Comparison of ENCODE assay signal across 9 mouse cellular contexts in the genomic region with DNA sequence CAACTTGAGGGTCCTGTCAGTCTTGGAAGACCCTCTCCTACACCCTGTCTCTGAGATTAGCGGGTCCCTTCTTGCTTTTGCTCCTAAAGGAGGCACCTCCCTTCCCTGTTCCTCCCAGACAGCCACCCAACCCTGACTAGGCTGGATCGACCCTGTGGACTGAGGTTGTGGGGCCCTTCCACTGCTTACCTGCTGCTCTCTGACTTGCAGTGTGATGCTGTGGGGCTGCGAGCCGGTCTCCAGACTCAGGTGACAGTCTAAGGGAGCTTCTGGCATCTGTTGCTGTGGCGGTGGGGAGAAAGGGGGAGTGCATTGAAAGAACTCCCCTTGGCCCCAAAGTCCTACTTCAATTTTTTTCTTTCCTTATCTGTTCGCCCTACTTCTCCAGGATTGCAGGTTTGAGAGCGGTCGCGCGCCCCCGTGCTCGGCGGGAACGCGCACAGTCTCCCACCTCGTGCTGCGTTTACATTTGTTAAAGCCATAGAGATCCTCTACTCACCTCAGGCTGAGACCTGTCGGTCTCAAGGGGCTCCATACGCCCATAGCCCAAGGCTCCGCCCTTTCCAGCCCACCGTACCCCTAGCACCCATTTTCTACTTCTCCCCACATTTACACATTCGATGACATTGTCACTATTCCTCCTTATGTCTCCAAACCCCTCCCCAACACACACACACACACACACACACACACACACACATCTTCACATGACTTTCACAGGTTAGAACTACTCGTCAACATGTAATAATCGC. TPM values are rescaled to one million over a fixed set of nuclear protein-coding genes. Genes with fewer than 3 reads are reported as not detected.
DNase-seq lines count a peak whose midpoint lies in the region; ATAC-seq lines count a peak whose summit lies in the region.
"Had no signal": no experiment of that assay in that cellular context is flagged by ENCODE, and none has a peak within 500 bp of the region (broad histone marks: within the 10 kb centered on the region; RNA-seq: fewer than 3 reads in every experiment).

No protein-coding gene starts in this region.

- H3K4me1 ChIP-seq in forebrain, embryonic 11.5 days (replicated peaks; ENCODE audit: control insufficient read depth, insufficient read depth, low read length) = peaks cover 57% of the 10 kb centered on the region

- no peak for ATAC-seq in forebrain, embryonic 11.5 days (replicated peaks; ENCODE audit: low FRiP score)

- WGBS in forebrain, embryonic 11.5 days = 1% methylated on average over 24 of the region's 24 CpGs

- H3K9me3 ChIP-seq in forebrain, embryonic 11.5 days (ENCODE audit: control insufficient read depth, low read length) = no peaks in the 10 kb centered on the region

- DNase-seq in layer of hippocampus, adult 18-20 months (ENCODE audit: low spot score in 2 of 2) = peak; percentile 40 to 68
- DNase-seq in layer of hippocampus, adult 9-10 months (ENCODE audit: low spot score) = no peak
- peak; percentile 53 for DNase-seq in forebrain, embryonic 11.5 days (ENCODE audit: low spot score)
- DNase-seq in layer of hippocampus, postnatal 10 days (ENCODE audit: low spot score in 2 of 2) = peak; percentile 50 to 55
- DNase-seq in retina, postnatal 1 day = peak; percentile 34
- no peak for DNase-seq in thymus, postnatal 25 days
- DNase-seq in spleen, adult 12 weeks (ENCODE audit: low spot score) = no peak
- DNase-seq in spleen, postnatal 36 days (ENCODE audit: low spot score in 2 of 2) = no peak

- peak overlapping the region; percentile 30 for H3K4me3 ChIP-seq in forebrain, embryonic 11.5 days (ENCODE audit: low read depth, low read length)
- H3K4me3 ChIP-seq: myocyte had no signal

- H3K27me3 ChIP-seq in forebrain, embryonic 11.5 days (ENCODE audit: control insufficient read depth, insufficient read depth, low read length) = peaks cover 76% of the 10 kb centered on the region

- peak overlapping the region; percentile 58; the same call in 1 of the 2 replicates for H3K27ac ChIP-seq in forebrain, embryonic 11.5 days (ENCODE audit: low read depth, low read length)

- no peaks in the 10 kb centered on the region for H3K36me3 ChIP-seq in forebrain, embryonic 11.5 days (ENCODE audit: control insufficient read depth, insufficient read depth, low read length)

- peak overlapping the region; percentile 45 for H3K4me2 ChIP-seq in forebrain, embryonic 11.5 days (ENCODE audit: low read depth, low read length, severe bottlenecking)

- peak overlapping the region; percentile 61 for H3K9ac ChIP-seq in forebrain, embryonic 11.5 days (ENCODE audit: low read length)

RNA-seq across cellular contexts. Expression of a gene that starts 2.8 kb away (rescaled TPM):
- 10 to 100 TPM; 10.1 to 15.5 TPM for total RNA-seq in layer of hippocampus, adult 18-20 months (2021)
- 9.4 and 11.7 TPM in 2 replicates for polyA plus RNA-seq in forebrain, embryonic 11.5 days (2014; fragmentation: Nextera tagmentation; extraction: Ambion mirVana)
- total RNA-seq in layer of hippocampus, postnatal 10 days (2021) = 10 to 100 TPM; 16.4 to 18.1 TPM

RNA-seq across cellular contexts. Expression of a gene that starts 2.9 kb away (rescaled TPM):
- 100 to 1,000 TPM; 113 to 122 TPM for total RNA-seq in layer of hippocampus, adult 18-20 months (2021)
- 18.1 and 21.1 TPM in 2 replicates for polyA plus RNA-seq in forebrain, embryonic 11.5 days (2014; fragmentation: Nextera tagmentation; extraction: Ambion mirVana)
- total RNA-seq in layer of hippocampus, postnatal 10 days (2021) = 100 to 1,000 TPM; 231 to 269 TPM

RNA-seq across cellular contexts. Expression of a gene that starts 48.3 kb away (rescaled TPM):
- total RNA-seq in layer of hippocampus, adult 18-20 months (2021) = 10 to 100 TPM; 13.2 to 15.8 TPM
- polyA plus RNA-seq in forebrain, embryonic 11.5 days (2014; fragmentation: Nextera tagmentation; extraction: Ambion mirVana) = 13.6 and 13.7 TPM in 2 replicates
- 1 to 10 TPM; 7.3 to 9.1 TPM for total RNA-seq in layer of hippocampus, postnatal 10 days (2021)

RNA-seq across cellular contexts. Expression of a gene that starts 51.7 kb away (rescaled TPM):
- 10 to 100 TPM; 77.5 to 80.3 TPM for total RNA-seq in layer of hippocampus, adult 18-20 months (2021)
- 37.6 and 39.4 TPM in 2 replicates for polyA plus RNA-seq in forebrain, embryonic 11.5 days (2014; fragmentation: Nextera tagmentation; extraction: Ambion mirVana)
- total RNA-seq in layer of hippocampus, postnatal 10 days (2021) = 10 to 100 TPM; 77.5 to 80.5 TPM

Comparison
In these comparisons a context has a peak if more than half of its experiments do, and no peak if none do; other contexts are left out.
1. DNase-seq: peak in layer of hippocampus, adult 18-20 months (2 of 2), forebrain, embryonic 11.5 days (single experiment), layer of hippocampus, postnatal 10 days (2 of 2) and retina, postnatal 1 day (single experiment); none in layer of hippocampus, adult 9-10 months (single experiment), thymus, postnatal 25 days (single experiment), spleen, adult 12 weeks (single experiment) and spleen, postnatal 36 days (0 of 2).